Mouse (Mus musculus) yolk sac, embryonic 10.5 days (tissue): ENCODE results near the gene 4930451I11Rik.

ENCODE experiments used
- DNase-seq: peaks from one replicate; pipeline ENCODE4 v3.0.0-alpha.2; 2017; ENCODE audit warnings: low spot score

Gene 4930451I11Rik

DNA sequence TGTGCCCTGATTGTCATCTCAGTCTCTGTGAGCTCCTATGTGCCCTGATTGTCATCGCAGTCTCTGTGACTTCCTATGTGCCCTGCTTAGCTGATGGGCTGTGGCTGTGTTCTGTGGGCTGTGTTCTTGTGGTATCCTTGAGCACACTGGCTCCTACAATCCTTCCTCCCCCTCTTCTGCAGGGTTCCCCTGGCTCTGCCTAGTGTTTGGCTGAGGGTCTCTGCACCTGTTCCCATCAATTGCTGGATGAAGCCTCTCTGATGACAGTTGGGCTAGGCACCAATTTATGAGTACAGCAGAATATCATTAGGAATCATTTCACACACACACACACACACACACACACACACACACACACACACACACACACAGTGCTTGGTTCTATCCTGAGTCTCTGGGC is 1.9 kb upstream of the 4930451I11Rik start:
- DNase-seq, result no peak

DNA sequence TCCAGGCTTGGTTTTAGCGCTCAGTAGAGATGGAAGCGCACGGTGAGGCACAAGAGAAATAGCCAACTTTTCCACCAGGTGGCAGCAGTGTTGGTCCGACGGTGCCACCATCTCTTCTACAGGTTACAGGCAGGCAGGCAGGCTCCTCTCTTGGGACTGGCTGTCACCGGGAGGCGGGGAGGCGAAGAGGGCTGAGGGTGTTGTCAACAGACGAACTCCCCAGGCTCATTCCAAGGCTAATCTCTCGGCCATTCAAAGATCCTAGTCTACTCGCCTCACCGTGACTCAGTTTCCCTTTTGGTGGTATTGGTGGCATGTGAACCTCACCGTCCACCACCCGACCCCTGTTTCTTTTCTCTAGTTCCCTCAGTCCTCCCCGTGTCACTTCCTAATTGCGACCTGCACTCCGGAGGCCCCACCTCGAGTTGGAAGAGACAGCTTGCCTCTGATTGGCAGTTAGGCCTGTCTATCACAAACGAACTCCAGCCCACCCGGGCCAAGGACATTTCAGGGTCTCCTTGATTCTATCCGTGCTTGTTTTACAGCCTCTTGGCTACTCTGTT is 678 bp upstream of the 4930451I11Rik start:
- DNase-seq, result peak; percentile 79

DNA sequence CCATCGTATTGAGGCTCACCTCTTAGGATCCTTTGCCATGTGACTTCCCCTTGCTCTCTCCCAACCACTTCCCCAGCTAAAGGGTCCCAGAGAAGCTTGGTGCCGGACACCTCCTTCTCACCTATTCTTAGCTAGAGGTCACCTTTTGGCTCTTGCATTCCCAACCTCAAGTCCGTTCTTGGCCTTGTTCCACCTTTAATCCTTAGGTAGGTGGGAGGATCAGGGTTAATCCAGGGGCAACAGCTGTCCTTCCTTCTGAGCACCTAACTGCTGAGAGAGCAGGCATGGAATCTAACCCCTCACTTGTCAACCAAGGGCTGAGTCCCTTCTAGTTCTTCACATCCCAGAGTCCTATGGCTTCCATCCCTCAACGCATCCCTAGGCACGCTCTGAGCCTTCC is 5.5 kb downstream of the 4930451I11Rik start:
- no peak for DNase-seq

DNA sequence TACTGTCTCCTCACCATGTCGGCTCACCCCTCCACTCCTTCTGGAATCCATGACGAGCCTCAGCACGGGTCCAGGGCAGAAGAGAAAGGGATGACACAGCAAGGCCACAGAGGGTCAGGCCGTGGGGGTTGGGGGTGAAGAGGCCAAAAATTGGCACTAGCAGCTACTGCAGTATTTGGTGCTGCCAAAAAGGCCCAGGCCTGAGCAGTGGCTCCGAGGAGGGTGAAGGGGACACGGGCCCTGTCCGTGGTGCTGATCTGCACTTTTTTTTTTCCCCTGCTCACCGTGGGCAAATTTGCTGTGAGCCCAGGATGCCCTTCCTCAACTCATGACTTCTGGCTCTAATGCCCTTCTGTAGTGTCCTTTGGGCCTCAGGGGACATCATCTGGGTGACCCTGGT is 6.0 kb downstream of the 4930451I11Rik start:
- no peak for DNase-seq

DNA sequence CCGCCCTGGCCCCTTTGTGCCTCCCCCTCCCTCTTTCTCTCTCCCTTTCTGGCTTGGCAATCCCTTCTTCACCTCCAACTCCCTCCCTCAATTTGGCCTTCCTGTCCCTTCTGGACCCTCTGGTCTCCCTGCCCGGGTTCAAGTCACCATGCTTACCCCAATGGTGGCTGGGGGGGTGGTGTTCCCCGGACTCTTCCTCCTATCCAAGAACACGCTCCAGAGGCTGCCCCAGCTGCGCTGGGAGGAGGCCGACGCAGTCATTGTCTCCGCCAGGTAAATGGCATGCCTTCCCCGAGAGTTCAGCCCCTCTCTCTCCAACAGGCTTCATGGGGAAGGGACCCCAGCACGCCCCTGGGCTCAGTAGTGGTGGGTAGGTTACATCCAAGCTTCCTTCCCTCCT is 7.5 kb downstream of the 4930451I11Rik start:
- DNase-seq, result no peak

DNA sequence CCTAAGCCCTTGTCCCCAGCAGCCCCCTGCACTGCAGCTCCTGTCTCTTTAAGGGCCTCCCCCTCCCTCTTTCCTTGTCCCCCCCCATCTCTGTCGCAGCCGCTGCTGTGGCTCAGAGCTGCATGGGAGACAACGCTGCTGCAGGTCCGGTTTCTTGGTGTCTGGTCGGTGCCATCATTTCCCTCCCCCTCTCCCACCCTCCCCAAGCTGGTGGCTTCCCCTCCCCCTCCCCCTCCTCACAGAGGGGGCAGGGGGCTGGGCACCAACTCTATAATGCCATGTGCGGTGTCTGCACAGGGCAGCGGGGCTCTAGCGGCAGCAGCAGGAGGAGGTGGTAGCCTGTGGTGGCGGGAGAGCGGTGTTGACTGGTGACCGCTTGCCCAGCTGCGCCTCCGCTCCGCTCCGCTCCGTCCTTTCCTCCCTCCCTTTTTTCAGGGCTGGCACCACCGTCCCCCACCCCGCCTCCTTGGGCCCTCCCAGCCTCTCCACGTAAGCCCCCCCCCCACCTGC is 8.2 kb downstream of the 4930451I11Rik start:
- no peak for DNase-seq

DNA sequence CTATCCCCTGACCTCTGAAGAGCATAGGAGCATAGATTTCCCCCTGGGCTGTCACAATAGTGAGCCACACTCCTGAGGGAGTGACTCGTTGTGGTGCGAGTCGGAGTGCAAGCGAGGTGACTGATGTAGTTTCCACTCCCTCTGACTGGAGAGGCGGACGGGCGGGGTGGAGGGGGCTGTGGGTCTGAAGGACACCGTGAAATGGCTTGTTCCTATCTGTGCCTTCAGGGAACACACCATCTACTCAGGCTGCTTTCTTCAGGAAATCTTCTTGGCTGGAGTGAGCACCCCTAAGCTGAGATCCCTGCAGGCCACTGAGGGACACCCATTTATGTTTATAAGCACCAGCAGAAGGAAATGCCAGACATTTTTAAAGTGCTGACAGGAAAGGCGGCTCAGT is 8.7 kb downstream of the 4930451I11Rik start:
- DNase-seq, result no peak

DNA sequence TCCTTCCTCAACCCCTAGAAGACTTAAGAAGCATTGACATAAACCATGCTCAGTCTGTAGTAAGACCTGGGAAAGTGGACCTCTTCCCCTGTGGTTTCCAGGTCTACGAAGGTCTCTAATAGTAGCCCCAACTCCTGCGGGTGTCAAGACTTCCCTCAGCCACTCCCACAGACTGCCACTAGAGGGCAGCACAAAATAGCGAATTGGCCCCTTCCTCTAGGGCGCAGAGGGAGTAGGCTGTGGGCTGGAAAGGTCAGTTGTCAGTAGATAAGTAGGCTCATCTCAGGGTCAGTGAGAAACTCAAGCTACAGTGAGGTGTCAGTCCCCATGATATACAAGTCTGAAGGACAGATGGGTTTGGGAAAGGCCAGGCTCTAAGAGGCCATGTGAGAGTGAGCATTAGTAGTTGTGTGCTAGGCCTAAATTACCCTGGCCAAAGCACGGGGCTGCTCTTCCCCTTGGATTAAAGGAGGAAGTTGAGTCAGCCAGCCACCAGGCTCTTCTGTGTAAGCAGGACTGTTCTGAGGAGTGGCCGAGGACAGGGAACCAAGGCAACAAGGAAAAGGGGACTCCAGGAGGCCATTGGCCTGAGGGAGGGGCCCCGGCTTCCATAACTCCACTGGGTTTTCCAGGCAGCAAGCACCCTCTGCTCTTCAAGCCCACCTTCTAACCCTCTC is 9.5 kb downstream of the 4930451I11Rik start:
- DNase-seq, result peak; percentile 72

DNA sequence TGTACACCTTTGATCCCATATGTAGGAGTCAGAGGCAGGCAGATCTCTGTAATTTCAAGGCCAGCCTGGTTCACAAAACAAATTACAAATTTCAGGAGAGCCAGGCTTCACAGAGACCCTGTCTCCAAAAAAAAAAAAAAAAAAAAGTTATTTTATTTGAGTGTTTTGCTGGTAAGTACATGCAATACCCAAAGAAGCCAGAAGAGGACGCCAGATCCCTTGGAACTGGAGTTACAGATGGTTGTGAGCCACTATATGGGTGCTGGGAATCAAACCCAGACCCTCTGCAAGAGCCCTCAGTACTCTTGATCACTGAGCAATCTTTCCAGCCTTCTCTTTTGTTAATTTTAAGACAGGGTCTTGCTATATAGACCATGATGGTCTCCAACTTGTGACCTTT is 12.6 kb downstream of the 4930451I11Rik start:
- DNase-seq, result no peak

DNA sequence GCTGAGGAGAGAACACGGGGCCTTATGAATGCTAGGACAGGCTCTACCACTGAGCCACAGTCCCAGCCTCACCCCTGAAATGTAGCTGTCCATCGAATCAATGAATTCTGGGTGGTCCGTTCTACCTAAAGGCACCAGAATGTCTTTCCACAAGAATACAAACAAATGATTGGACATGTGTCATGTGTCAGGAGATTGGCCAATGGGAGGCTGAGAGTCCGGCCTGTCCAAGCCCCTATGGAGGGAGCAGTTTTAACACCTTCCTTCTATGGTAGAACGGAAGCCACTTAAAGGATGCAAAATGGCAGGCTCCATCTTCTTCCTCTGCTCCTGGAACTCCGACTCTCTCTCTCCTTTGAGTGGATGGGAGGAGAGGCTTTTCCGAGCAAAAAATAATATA is 13.8 kb downstream of the 4930451I11Rik start:
- no peak for DNase-seq

DNA sequence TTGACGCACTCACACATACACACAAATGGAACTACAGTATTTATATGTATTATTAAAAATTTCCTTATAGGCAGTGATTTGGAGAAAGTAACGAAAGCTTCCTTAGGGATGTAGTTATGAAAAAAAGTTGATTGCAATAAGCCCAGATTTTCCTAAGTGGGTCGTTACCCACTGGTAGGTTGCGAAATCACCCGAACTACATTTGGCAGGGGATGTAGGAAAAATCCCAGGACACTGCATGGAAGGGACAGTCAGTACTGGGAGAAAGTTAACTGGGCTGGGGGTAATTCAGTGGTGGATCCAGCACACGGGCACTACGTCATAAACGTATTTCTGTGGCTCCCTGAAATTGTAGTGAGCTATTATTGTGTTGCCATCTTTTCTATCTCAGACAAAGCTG is 14.9 kb downstream of the 4930451I11Rik start:
- no peak for DNase-seq

DNA sequence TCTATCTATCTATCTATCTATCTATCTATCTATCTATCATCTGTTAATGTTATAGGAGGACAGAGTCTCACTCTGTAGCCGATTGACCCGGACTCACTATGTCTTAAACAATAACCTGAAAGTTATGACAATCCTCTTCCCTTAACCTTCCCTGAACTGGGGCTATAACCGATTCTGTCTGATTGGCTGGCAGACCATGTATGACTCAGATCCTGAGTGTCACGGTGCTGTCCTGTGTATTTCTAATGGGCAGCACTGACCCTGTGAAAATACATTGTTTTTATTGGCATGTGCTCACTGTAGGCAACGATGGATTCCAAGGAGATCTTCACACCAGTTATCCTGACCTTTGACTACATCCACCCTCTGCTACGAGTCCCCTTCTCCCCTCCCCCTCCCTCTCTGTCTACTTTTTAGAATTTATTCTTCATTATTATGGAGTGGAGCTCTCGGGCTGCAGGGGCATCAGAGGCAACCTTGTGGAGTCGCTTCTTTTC is 15.7 kb downstream of the 4930451I11Rik start:
- DNase-seq, result no peak

DNA sequence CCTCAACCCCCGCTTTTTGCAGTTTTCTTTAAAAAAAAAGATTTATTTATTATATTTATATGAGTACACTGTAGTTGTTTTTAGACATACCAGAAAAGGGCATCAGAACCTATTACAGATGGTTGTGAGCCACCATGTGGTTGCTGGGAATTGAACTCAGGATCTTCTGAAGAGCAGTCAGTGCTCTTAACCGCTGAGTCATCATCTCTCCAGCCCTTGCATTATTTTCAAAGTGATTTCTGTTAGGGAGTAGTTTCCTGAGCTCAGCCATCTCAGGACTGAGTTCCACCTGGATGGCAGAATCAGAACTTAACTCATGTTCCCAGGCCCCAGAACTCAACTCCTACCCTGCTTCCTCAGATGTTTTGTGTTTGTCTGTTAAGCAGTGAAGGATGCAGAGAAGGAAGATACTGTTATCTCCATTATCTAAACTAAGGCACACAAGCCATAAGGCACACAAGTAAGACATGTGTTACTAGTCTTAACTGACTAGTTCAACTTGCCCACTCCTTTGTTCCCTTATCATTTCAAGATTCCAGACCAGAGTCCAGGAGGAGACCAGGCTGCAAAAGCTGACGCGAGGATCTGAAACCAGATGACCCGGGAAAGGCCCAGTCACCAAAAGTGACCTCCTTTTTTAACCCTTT is 21.6 kb downstream of the 4930451I11Rik start:
- no peak for DNase-seq

DNA sequence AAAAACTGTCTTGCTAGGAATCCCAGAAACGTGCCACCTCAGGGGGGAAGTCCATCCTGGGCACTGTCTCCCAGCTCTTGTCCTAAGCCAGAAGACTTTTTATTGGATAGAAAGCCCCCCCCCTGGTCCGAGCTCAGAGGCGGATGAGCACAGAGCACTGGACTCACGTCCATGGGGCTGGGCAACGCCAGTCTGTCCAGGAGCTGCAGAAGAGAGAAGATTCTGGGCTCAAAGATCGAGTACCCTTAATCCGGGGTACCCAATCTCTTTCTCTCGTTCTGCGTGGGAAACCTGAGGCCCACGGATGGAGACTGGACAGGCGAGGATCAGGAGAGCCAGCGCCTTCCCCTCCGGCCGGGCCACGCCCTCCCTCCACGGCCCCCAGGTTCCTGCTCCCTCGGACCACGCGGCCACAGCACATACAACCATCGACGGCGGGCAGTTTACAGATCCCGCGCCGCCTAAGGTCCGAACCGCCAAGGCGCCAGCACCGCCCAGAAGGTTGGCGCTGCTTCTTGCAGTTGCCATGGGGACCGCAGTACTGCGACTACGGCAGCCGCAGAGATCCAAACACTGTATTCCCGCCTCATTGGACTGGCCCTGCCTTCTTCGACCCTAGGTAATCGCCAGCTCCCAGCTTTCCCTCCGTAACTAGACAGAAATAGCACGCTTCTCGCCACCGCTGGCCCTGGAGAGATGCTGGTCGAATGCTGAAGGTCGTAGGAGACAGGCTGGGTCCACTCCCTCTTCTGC is 22.6 kb downstream of the 4930451I11Rik start:
- peak; percentile 89 for DNase-seq

DNA sequence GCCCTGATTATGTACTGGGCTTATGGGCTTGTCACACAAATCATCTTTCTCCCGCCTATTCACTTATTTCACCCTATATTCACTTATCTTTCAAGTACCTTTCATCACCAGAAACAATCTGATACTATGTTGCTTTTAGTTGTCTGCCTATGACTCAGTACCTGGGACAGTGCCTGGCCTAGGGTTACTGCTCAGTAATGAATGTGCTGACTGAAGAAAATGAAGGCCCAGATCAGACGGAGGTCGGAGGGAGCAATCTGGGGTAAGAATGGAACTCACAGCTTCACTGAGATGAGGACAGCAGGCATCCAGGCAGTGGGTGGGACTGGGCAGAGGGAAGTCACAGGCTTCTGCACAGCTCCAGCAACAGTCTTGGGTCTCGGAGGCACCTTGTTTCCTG is 24.0 kb downstream of the 4930451I11Rik start:
- DNase-seq, result no peak

DNA sequence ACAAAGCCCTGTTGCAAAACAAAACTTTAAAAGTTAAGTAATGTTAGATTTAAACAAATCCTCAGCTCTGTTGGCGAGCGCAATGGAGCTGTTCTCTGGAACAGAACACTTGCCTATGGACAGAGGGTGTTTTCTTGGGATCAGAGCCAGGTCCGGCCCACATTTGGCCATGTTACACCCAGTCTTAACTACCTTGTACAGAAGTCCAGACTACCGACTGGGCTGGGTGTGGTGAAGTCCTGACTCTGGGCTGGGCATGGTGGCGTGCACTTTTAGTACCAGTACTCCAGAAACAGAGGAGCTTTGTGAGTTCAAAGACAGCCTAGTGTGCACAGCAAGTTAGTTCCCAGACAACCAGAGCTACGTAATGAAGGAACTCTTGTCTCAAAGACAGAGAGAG is 24.5 kb downstream of the 4930451I11Rik start:
- no peak for DNase-seq

DNA sequence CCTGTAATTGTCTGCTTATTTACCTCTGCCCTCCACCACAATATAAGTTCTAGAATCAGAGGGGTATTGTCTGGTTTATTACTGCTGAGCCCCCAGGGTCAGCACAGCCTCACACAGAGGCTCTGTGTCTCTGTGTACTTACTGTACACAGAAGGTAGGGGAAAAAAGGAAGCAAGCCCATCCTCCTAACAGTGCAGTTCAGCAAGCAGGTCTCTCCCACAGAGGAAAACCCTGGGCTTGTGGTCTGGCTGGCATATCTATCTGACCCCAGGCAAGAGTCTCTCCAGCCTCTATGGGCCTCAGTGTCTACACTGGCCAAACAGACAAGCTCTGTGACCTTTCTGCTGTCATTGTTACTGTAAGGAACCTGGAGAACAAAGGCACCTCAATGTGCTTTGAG is 27.7 kb downstream of the 4930451I11Rik start:
- no peak for DNase-seq

DNA sequence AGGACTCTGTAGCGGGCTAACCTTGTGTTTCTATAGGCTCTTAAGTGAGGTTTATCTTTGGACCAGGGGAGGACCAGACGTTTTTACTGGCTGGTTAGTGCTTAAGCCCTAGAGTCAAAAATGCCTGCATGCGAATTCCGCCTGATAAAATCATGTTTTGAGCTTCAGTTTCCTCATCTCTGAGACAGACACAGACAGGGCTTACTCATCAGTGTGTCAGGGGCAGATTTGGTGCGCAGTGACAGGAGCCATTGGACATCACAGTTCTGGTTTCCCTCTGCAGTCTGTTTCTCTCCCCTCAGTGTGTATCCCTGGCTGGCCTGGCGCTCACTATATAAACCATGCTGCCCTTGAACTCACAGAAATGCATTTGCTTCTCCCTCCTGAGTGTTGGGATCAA is 28.3 kb downstream of the 4930451I11Rik start:
- no peak for DNase-seq

DNA sequence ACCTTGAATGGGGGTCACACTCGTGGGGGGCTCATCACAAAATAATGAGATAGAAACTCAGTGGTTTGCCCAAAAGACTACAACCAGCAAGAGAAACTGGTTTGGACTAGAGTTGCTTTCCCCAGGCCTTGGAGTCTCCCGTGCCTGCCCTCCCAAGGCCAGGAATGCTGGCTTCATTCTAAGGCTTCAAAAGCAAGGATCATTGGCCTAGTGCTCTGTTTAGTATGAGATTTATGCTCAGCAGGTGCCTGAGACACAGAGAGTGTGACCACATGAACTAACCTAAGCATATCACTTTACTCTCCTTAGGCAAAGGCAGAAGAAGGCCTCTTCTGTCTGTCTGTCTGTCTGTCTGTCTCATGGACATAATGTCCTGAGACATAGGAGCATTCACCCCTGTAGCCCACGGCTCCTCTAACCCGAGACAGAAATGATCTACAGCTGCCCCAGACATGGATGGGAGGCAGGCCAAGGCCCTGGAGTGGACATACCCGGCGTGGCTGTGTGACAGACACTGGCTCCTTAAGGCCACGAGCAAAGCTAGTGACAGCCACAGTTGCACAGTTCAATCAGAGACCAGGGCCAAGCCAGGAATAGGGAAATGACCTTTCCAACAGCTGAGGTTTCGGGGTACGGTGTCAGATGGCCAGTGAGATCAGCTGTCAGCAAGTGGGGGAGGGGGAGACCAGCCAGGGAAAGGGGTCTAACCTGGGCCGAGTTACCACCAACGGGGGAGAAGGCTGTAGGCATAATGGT is 29.1 kb downstream of the 4930451I11Rik start:
- no peak for DNase-seq

DNA sequence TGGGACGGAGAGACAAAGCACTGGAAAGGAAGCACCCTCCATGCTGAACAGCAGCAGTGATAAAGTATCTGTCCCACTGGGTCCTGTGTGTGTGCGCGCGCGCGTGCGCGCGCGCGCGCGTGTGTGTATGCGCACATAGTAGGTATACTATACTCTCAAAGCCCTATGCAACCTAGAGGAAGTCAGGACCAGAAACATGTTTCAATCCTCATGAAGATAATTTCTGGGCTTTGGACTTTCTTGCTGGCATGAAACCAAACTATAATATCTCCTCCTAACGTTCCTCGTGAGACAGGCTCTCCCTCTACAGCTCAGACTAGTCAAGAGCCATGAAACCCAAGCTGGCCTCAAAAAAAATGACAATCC is 30.4 kb downstream of the 4930451I11Rik start:
- no peak for DNase-seq

DNA sequence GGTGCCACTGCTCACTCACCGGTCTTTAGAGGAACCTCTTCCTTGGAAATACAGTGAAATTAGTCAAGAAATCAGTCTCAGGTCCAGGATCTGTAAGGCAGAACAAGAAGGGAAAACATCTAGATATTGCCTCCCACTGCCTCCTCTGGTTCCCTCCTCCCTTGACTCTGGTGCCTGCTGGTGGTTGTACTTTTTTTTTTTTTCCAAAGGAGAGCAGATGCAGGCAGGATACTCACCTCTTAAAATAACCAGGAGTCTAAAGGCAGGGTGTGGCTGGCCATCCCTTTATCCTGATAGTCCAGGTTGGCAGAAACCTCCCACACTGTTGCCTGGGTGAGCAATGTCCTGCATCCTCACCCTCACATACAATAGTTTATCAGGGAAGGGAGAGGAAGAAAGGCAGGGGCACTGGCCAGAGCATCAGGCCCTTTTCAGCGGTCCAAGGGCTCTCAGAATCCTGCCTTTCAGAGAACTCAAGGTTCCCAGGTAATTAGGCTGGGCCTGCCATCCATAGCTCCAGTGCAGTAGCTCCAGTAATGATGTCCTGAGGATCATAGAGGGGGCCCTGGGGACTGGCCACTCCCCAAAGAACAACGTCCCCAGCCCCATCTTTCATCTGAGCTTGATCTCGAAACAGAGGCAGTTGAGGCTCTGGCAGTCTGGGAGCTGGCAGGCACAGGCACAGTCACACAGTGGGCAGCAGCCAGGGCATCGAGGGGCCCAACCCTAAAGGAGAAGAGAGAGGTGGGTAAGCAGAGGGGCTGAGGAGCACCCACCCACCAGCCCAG is 31.0 kb downstream of the 4930451I11Rik start:
- DNase-seq, result no peak
